10 mouse cellular contexts compared by ENCODE assay signal in genomic region chr8:64777925-64778324, GRCm38 (mm10). TPM values are rescaled to one million over a fixed set of nuclear protein-coding genes. Genes with fewer than 3 reads are reported as not detected.
DNase-seq lines count a peak whose midpoint lies in the region; ATAC-seq and TF ChIP-seq lines count a peak whose summit lies in the region.
"Had no signal": no experiment of that assay in that cellular context is flagged by ENCODE, and none has a peak within 500 bp of the region (broad histone marks: within the 10 kb centered on the region; RNA-seq: fewer than 3 reads in every experiment).

No protein-coding gene starts in this region.

- H3K27ac ChIP-seq in kidney, embryonic 15.5 days: no peak overlapping the region
- no peak overlapping the region for H3K27ac ChIP-seq in intestine, postnatal 0 days (ENCODE audit: low read depth, low read length)
- H3K27ac ChIP-seq: heart, embryonic 10.5 days had no signal

- H3K9ac ChIP-seq in kidney, embryonic 15.5 days: no peak overlapping the region
- no peak overlapping the region for H3K9ac ChIP-seq in intestine, postnatal 0 days (ENCODE audit: low read depth, low read length)

- no peak; the same call in 1 of the 2 replicates for ATAC-seq in kidney, embryonic 15.5 days (replicated peaks; ENCODE audit: low FRiP score)
- no peak for ATAC-seq in intestine, postnatal 0 days

- H3K27me3 ChIP-seq in kidney, embryonic 15.5 days: no peaks in the 10 kb centered on the region
- no peaks in the 10 kb centered on the region for H3K27me3 ChIP-seq in intestine, postnatal 0 days (replicated peaks; ENCODE audit: control insufficient read depth, insufficient read depth, low read length)

- peak; percentile 60 for TF ChIP-seq CTCF in intestine, postnatal 0 days (IDR thresholded peaks at IDR 0.05; ENCODE audit: low read depth)

- DNase-seq in adrenal gland, adult (ENCODE audit: inconsistent age in 2 of 2, low spot score in 1 of 2): peak; percentile 33 to 69
- no peak for DNase-seq in adrenal gland, adult 18-20 months (ENCODE audit: low spot score in 2 of 2)
- DNase-seq in kidney, adult 9 months: peak; percentile 18
- peak; percentile 49 for DNase-seq in 416B (ENCODE audit: low read depth)
- no peak for DNase-seq in urinary bladder, postnatal 36 days (ENCODE audit: low spot score in 2 of 2)
- no peak for DNase-seq in spleen, adult 18-20 months
- DNase-seq: thymus, postnatal 4 days had no signal

- peaks cover 18% of the 10 kb centered on the region; the same call in 1 of the 2 replicates for H3K36me3 ChIP-seq in kidney, embryonic 15.5 days
- no peaks in the 10 kb centered on the region for H3K36me3 ChIP-seq in intestine, postnatal 0 days (ENCODE audit: control insufficient read depth, insufficient read depth)

- no peak overlapping the region for H3K4me2 ChIP-seq in kidney, embryonic 15.5 days
- no peak overlapping the region for H3K4me2 ChIP-seq in intestine, postnatal 0 days (replicated peaks; ENCODE audit: low read depth)

- WGBS in kidney, embryonic 15.5 days: 65% methylated on average over 9 of the region's 9 CpGs
- WGBS in intestine, postnatal 0 days: 59% methylated on average over 9 of the region's 9 CpGs

- no peak overlapping the region for H3K4me3 ChIP-seq in kidney, embryonic 15.5 days (replicated peaks)
- no peak overlapping the region for H3K4me3 ChIP-seq in intestine, postnatal 0 days (ENCODE audit: low read depth, low read length)
- H3K4me3 ChIP-seq: heart, embryonic 10.5 days had no signal

- H3K4me1 ChIP-seq in kidney, embryonic 15.5 days: no peaks in the 10 kb centered on the region
- H3K4me1 ChIP-seq in intestine, postnatal 0 days (replicated peaks; ENCODE audit: control insufficient read depth, insufficient read depth, low read length): no peaks in the 10 kb centered on the region
- H3K4me1 ChIP-seq: heart, embryonic 10.5 days had no signal

- H3K9me3 ChIP-seq in kidney, embryonic 15.5 days (replicated peaks): no peaks in the 10 kb centered on the region
- no peaks in the 10 kb centered on the region for H3K9me3 ChIP-seq in intestine, postnatal 0 days (ENCODE audit: control insufficient read depth)
- H3K9me3 ChIP-seq: heart, embryonic 10.5 days had no signal

RNA-seq across cellular contexts. Expression of gene Msmo1, which starts 44.3 kb away (rescaled TPM):
- 100 to 1,000 TPM; 225 to 240 TPM for total RNA-seq in adrenal gland, adult 18-20 months (2021)
- polyA plus RNA-seq in kidney, embryonic 15.5 days (2015; fragmentation: Nextera tagmentation; extraction: Ambion mirVana): 87.6 and 94.4 TPM in 2 replicates
- 78.7 and 87.4 TPM in 2 replicates for polyA plus RNA-seq in intestine, postnatal 0 days (2015; fragmentation: Nextera tagmentation; extraction: Ambion mirVana)

Comparison
In these comparisons a context has a peak if more than half of its experiments do, and no peak if none do; other contexts are left out.
1. DNase-seq: peak in adrenal gland, adult (2 of 2), kidney, adult 9 months (single experiment) and 416B (single experiment); none in adrenal gland, adult 18-20 months (0 of 2), urinary bladder, postnatal 36 days (0 of 2) and spleen, adult 18-20 months (0 of 2).